Mouse (Mus musculus): Measurements from ENCODE around the gene Tmem50a. TPM values are rescaled to one million over a fixed set of nuclear protein-coding genes. Genes with fewer than 3 reads are reported as not detected.

Tmem50a gene
- polyA plus RNA-seq, 1 experiment from 2014 or later, result 193 TPM

GRCm38 (mm10) chr4:134921703-134922102, 6.9 kb upstream of the Tmem50a start:
- no peaks in the 10 kb centered on the region for H3K27me3 ChIP-seq (ENCODE audit: control insufficient read depth, insufficient read depth, low read length)
- H3K9ac ChIP-seq (ENCODE audit: low read length), result no peak overlapping the region
- no peak overlapping the region for H3K4me2 ChIP-seq (replicated peaks; ENCODE audit: low read depth)
- no peak for ATAC-seq (ENCODE audit: low FRiP score, low TSS enrichment)
- H3K9me3 ChIP-seq (ENCODE audit: control insufficient read depth, low read length), result no peaks in the 10 kb centered on the region
- TF ChIP-seq EP300 (optimal IDR thresholded peaks at IDR 0.05) (no peak), CTCF (IDR thresholded peaks at IDR 0.05; ENCODE audit: low read depth) (no peak)
- H3K4me1 ChIP-seq (replicated peaks; ENCODE audit: control insufficient read depth, insufficient read depth), result peaks cover 2% of the 10 kb centered on the region
- H3K36me3 ChIP-seq (ENCODE audit: control insufficient read depth, insufficient read depth, low read length), result peaks cover 13% of the 10 kb centered on the region
- WGBS, result 95% methylated on average over 4 of the region's 4 CpGs
- no peak overlapping the region for H3K4me3 ChIP-seq (ENCODE audit: low read depth, low read length)
- H3K27ac ChIP-seq (replicated peaks), result no peak overlapping the region
- DNase-seq (ENCODE audit: low spot score), result no peak

GRCm38 (mm10) chr4:134920631-134921030, 5.8 kb upstream of the Tmem50a start:
- H3K9me3 ChIP-seq (ENCODE audit: control insufficient read depth, low read length), result no peaks in the 10 kb centered on the region
- 97% methylated on average over 6 of the region's 6 CpGs for WGBS
- no peaks in the 10 kb centered on the region for H3K27me3 ChIP-seq (ENCODE audit: control insufficient read depth, insufficient read depth, low read length)
- no peaks in the 10 kb centered on the region; the same call in 1 of the 2 replicates for H3K4me1 ChIP-seq (replicated peaks; ENCODE audit: control insufficient read depth, insufficient read depth)
- DNase-seq (ENCODE audit: low spot score), result no peak
- no peak overlapping the region for H3K27ac ChIP-seq (replicated peaks)
- TF ChIP-seq EP300 (optimal IDR thresholded peaks at IDR 0.05), result no peak
- no peak for TF ChIP-seq CTCF (IDR thresholded peaks at IDR 0.05; ENCODE audit: low read depth)
- H3K36me3 ChIP-seq (ENCODE audit: control insufficient read depth, insufficient read depth, low read length), result peaks cover 5% of the 10 kb centered on the region
- ATAC-seq (ENCODE audit: low FRiP score, low TSS enrichment), result no peak
- H3K9ac ChIP-seq (ENCODE audit: low read length), result no peak overlapping the region
- H3K4me2 ChIP-seq (replicated peaks; ENCODE audit: low read depth), result no peak overlapping the region
- no peak overlapping the region for H3K4me3 ChIP-seq (ENCODE audit: low read depth, low read length)

- no peak for ATAC-seq (ENCODE audit: low FRiP score, low TSS enrichment)
- H3K4me2 ChIP-seq (replicated peaks; ENCODE audit: low read depth), result no peak overlapping the region
- DNase-seq (ENCODE audit: low spot score), result no peak
- H3K36me3 ChIP-seq (ENCODE audit: control insufficient read depth, insufficient read depth, low read length), result no peaks in the 10 kb centered on the region
- WGBS, result 39% methylated on average over 12 of the region's 12 CpGs
- TF ChIP-seq EP300 (optimal IDR thresholded peaks at IDR 0.05) (no peak), CTCF (IDR thresholded peaks at IDR 0.05; ENCODE audit: low read depth) (no peak)
- H3K9me3 ChIP-seq (ENCODE audit: control insufficient read depth, low read length), result no peaks in the 10 kb centered on the region
- H3K4me3 ChIP-seq (ENCODE audit: low read depth, low read length), result no peak overlapping the region
- no peak overlapping the region for H3K9ac ChIP-seq (ENCODE audit: low read length)
- peaks cover 3% of the 10 kb centered on the region; the same call in 1 of the 2 replicates for H3K4me1 ChIP-seq (replicated peaks; ENCODE audit: control insufficient read depth, insufficient read depth)
- no peak overlapping the region for H3K27ac ChIP-seq (replicated peaks)
- no peaks in the 10 kb centered on the region for H3K27me3 ChIP-seq (ENCODE audit: control insufficient read depth, insufficient read depth, low read length)
Measured at GRCm38 (mm10) chr4:134919733-134920540, 5.1 kb upstream of the Tmem50a start.

- H3K36me3 ChIP-seq (ENCODE audit: control insufficient read depth, insufficient read depth, low read length), result no peaks in the 10 kb centered on the region
- WGBS, result 26% methylated on average over 7 of the region's 7 CpGs
- no peak overlapping the region for H3K4me2 ChIP-seq (replicated peaks; ENCODE audit: low read depth)
- H3K9me3 ChIP-seq (ENCODE audit: control insufficient read depth, low read length), result no peaks in the 10 kb centered on the region
- TF ChIP-seq CTCF (IDR thresholded peaks at IDR 0.05; ENCODE audit: low read depth), result no peak
- TF ChIP-seq EP300 (optimal IDR thresholded peaks at IDR 0.05), result no peak
- H3K4me1 ChIP-seq (replicated peaks; ENCODE audit: control insufficient read depth, insufficient read depth), result peaks cover 3% of the 10 kb centered on the region; the same call in 1 of the 2 replicates
- no peak for DNase-seq (ENCODE audit: low spot score)
- no peak overlapping the region for H3K4me3 ChIP-seq (ENCODE audit: low read depth, low read length)
- H3K27me3 ChIP-seq (ENCODE audit: control insufficient read depth, insufficient read depth, low read length), result no peaks in the 10 kb centered on the region
- no peak for ATAC-seq (ENCODE audit: low FRiP score, low TSS enrichment)
- 0 out of 2 replicates have a peak overlapping the region, but pooled peaks have one; percentile 35 for H3K27ac ChIP-seq (replicated peaks)
- H3K9ac ChIP-seq (ENCODE audit: low read length), result no peak overlapping the region
Measured at GRCm38 (mm10) chr4:134918381-134918780, 3.6 kb upstream of the Tmem50a start.

- Histone ChIP-seq H3K4me3 (ENCODE audit: low read depth, low read length) (no peak overlapping the region), H3K27me3 (ENCODE audit: control insufficient read depth, insufficient read depth, low read length) (no peaks in the 10 kb centered on the region), H3K36me3 (ENCODE audit: control insufficient read depth, insufficient read depth, low read length) (no peaks in the 10 kb centered on the region), H3K4me2 (replicated peaks; ENCODE audit: low read depth) (no peak overlapping the region), H3K9me3 (ENCODE audit: control insufficient read depth, low read length) (no peaks in the 10 kb centered on the region), H3K27ac (replicated peaks) (no peak overlapping the region), H3K4me1 (replicated peaks; ENCODE audit: control insufficient read depth, insufficient read depth) (peaks cover 3% of the 10 kb centered on the region; the same call in 1 of the 2 replicates), H3K9ac (ENCODE audit: low read length) (no peak overlapping the region)
- TF ChIP-seq CTCF (IDR thresholded peaks at IDR 0.05; ENCODE audit: low read depth) (no peak), EP300 (optimal IDR thresholded peaks at IDR 0.05) (no peak)
- ATAC-seq (ENCODE audit: low FRiP score, low TSS enrichment), result no peak
- no peak for DNase-seq (ENCODE audit: low spot score)
- WGBS, result 79% methylated on average over 3 of the region's 3 CpGs
Measured at GRCm38 (mm10) chr4:134917194-134917593, 2.4 kb upstream of the Tmem50a start.

All from stomach, postnatal 0 days (tissue).